Mouse (Mus musculus) hindbrain, embryonic 14.5 days (tissue): Measurements from ENCODE around the gene Klhl29. TPM values are rescaled to one million over a fixed set of nuclear protein-coding genes. Genes with fewer than 3 reads are reported as not detected.
A peak's percentile ranks its signal among the peaks of the same experiment; 100 is the strongest.

ENCODE experiments used
- ATAC-seq: fragments of 200-750 bp; cut with Nextera tagmentation; 2 replicates; pipeline ENCODE4 v1.8.0; 2017; ENCODE audit warnings: moderate number of reproducible peaks, mild to moderate bottlenecking, moderate TSS enrichment, moderate library complexity; ENCODE audit not compliant: low FRiP score
- DNase-seq: peaks from one replicate; pipeline ENCODE4 v3.0.0-alpha.2; 2015; ENCODE audit warnings: low spot score
- H3K27ac ChIP-seq: fragments of 300-500 bp; sonication (generic); 2 replicates; pipeline ENCODE4 v1.5.1; 2014; ENCODE audit warnings: mild to moderate bottlenecking, moderate library complexity
- H3K27me3 ChIP-seq: fragments of 300-500 bp; sonication (generic); 2 replicates; pipeline ENCODE4 v1.6.1; 2014; ENCODE audit warnings: mild to moderate bottlenecking, low read length, mixed read lengths; ENCODE audit not compliant: control insufficient read depth, insufficient read depth
- H3K36me3 ChIP-seq: fragments of 300-500 bp; sonication (generic); replicated peaks from 2 replicates; pipeline ENCODE4 v1.6.1; 2014; ENCODE audit not compliant: control insufficient read depth, insufficient read depth
- H3K4me1 ChIP-seq: fragments of 300-500 bp; sonication (generic); replicated peaks from 2 replicates; pipeline ENCODE4 v1.6.1; 2014; ENCODE audit warnings: antibody characterized with exemption, low read length, mixed read lengths; ENCODE audit not compliant: control insufficient read depth, insufficient read depth
- H3K4me2 ChIP-seq: fragments of 300-500 bp; sonication (generic); replicated peaks from 2 replicates; pipeline ENCODE4 v1.6.1; 2014; ENCODE audit warnings: mild to moderate bottlenecking, moderate library complexity
- H3K4me3 ChIP-seq: fragments of 300-500 bp; sonication (generic); replicated peaks from 2 replicates; pipeline ENCODE4 v1.5.1; 2014; ENCODE audit warnings: mild to moderate bottlenecking, low read length
- H3K9ac ChIP-seq: fragments of 300-500 bp; sonication (generic); 2 replicates; pipeline ENCODE4 v1.6.1; 2014
- H3K9me3 ChIP-seq: fragments of 300-500 bp; sonication (generic); 2 replicates; pipeline ENCODE4 v1.6.1; 2016; ENCODE audit warnings: low read length; ENCODE audit not compliant: control insufficient read depth
- WGBS: fragments of 180-500 bp; shearing (Covaris S2); extraction: QIAGEN DNeasy Blood & Tissue Kit; methylation state at CpG from one replicate; pipeline ENCODE4 v1.1.7; 2014; 5-methylcytosine and 5-hydroxymethylcytosine counted together
- polyA plus RNA-seq: library from polyadenylated mRNA; unstranded; fragments of >200 nt; fragmentation: Nextera tagmentation; extraction: Ambion mirVana; gene quantifications from 2 replicates; pipeline ENCODE4 v1.2.1, GENCODE M21; 2014

Gene Klhl29
- polyA plus RNA-seq, 1 experiment from 2014 or later, result 9.2 TPM

GRCm38 (mm10) chr12:5122972-5123371, 252.5 kb downstream of the Klhl29 start:
- H3K4me2 ChIP-seq, result no peak overlapping the region
- DNase-seq (no peak), ATAC-seq (no peak)
- H3K27ac ChIP-seq, result no peak overlapping the region
- H3K9me3 ChIP-seq, result no peaks in the 10 kb centered on the region
- no peaks in the 10 kb centered on the region for H3K27me3 ChIP-seq
- no peaks in the 10 kb centered on the region for H3K36me3 ChIP-seq
- peaks cover 8% of the 10 kb centered on the region; the same call in 1 of the 2 replicates for H3K4me1 ChIP-seq
- H3K9ac ChIP-seq, result no peak overlapping the region
- H3K4me3 ChIP-seq, result no peak overlapping the region
- WGBS, result 49% methylated on average over 8 of the region's 8 CpGs

- no peak for ATAC-seq
- no peak for DNase-seq
- Histone ChIP-seq H3K4me1 (peaks cover 8% of the 10 kb centered on the region; the same call in 1 of the 2 replicates), H3K9ac (no peak overlapping the region), H3K27me3 (no peaks in the 10 kb centered on the region), H3K9me3 (no peaks in the 10 kb centered on the region), H3K27ac (peak overlapping the region; percentile 33; the same call in 1 of the 2 replicates), H3K4me2 (peak overlapping the region; percentile 50), H3K4me3 (no peak overlapping the region), H3K36me3 (no peaks in the 10 kb centered on the region)
- WGBS, result 73% methylated on average over 6 of the region's 6 CpGs
Observed at GRCm38 (mm10) chr12:5120249-5120648, 255.2 kb downstream of the Klhl29 start.

GRCm38 (mm10) chr12:5119726-5120125, 255.8 kb downstream of the Klhl29 start:
- Histone ChIP-seq H3K9me3 (no peaks in the 10 kb centered on the region), H3K27ac (peak overlapping the region; percentile 33; the same call in 1 of the 2 replicates), H3K36me3 (no peaks in the 10 kb centered on the region), H3K4me3 (peak overlapping the region; percentile 19), H3K4me2 (peak overlapping the region; percentile 50), H3K9ac (peak overlapping the region; percentile 46), H3K4me1 (peaks cover 8% of the 10 kb centered on the region; the same call in 1 of the 2 replicates), H3K27me3 (no peaks in the 10 kb centered on the region)
- whole genome bisulfite sequencing, result 14% methylated on average over 15 of the region's 15 CpGs
- DNase-seq (peak; percentile 87), ATAC-seq (peak; percentile 85)

GRCm38 (mm10) chr12:5119286-5119685, 256.2 kb downstream of the Klhl29 start:
- WGBS, result 47% methylated on average over 9 of the region's 9 CpGs
- H3K9ac ChIP-seq, result peak overlapping the region; percentile 46
- peak overlapping the region; percentile 33 for H3K27ac ChIP-seq
- no peaks in the 10 kb centered on the region for H3K36me3 ChIP-seq
- H3K4me3 ChIP-seq, result peak overlapping the region; percentile 19
- H3K9me3 ChIP-seq, result no peaks in the 10 kb centered on the region
- no peaks in the 10 kb centered on the region for H3K27me3 ChIP-seq
- H3K4me2 ChIP-seq, result peak overlapping the region; percentile 50
- ATAC-seq (peak; percentile 11), DNase-seq (no peak)
- H3K4me1 ChIP-seq, result peaks cover 8% of the 10 kb centered on the region; the same call in 1 of the 2 replicates

- no peaks in the 10 kb centered on the region for H3K9me3 ChIP-seq
- H3K4me2 ChIP-seq, result no peak overlapping the region
- DNase-seq, result no peak
- peaks cover 3% of the 10 kb centered on the region; the same call in 1 of the 2 replicates for H3K4me1 ChIP-seq
- ATAC-seq, result no peak
- no peak overlapping the region for H3K9ac ChIP-seq
- H3K36me3 ChIP-seq, result no peaks in the 10 kb centered on the region
- H3K27ac ChIP-seq, result no peak overlapping the region
- 71% methylated on average over 5 of the region's 5 CpGs for WGBS
- H3K27me3 ChIP-seq, result no peaks in the 10 kb centered on the region
- H3K4me3 ChIP-seq, result no peak overlapping the region
Observed at GRCm38 (mm10) chr12:5116605-5117004, 258.9 kb downstream of the Klhl29 start.

GRCm38 (mm10) chr12:5114631-5115030, 260.9 kb downstream of the Klhl29 start:
- ATAC-seq (no peak), DNase-seq (no peak)
- H3K27me3 ChIP-seq, result no peaks in the 10 kb centered on the region
- no peaks in the 10 kb centered on the region for H3K36me3 ChIP-seq
- no peak overlapping the region for H3K9ac ChIP-seq
- H3K4me3 ChIP-seq, result no peak overlapping the region
- no peaks in the 10 kb centered on the region for H3K9me3 ChIP-seq
- H3K4me2 ChIP-seq, result no peak overlapping the region
- 0 out of 2 replicates have a peak, but pooled peaks cover 3% of the 10 kb centered on the region for H3K4me1 ChIP-seq
- no peak overlapping the region for H3K27ac ChIP-seq
- 76% methylated on average over 4 of the region's 4 CpGs for WGBS

GRCm38 (mm10) chr12:5111343-5111742, 264.1 kb downstream of the Klhl29 start:
- DNase-seq, result no peak
- Histone ChIP-seq H3K4me3 (no peak overlapping the region), H3K9ac (no peak overlapping the region), H3K36me3 (no peaks in the 10 kb centered on the region), H3K9me3 (no peaks in the 10 kb centered on the region), H3K27ac (no peak overlapping the region), H3K27me3 (no peaks in the 10 kb centered on the region), H3K4me2 (no peak overlapping the region), H3K4me1 (no peaks in the 10 kb centered on the region)
- ATAC-seq, result no peak
- 67% methylated on average over 3 of the region's 3 CpGs for WGBS

- no peak overlapping the region for H3K4me2 ChIP-seq
- peaks cover 5% of the 10 kb centered on the region; the same call in 1 of the 2 replicates for H3K36me3 ChIP-seq
- 56% methylated on average over 6 of the region's 6 CpGs for WGBS
- no peaks in the 10 kb centered on the region for H3K4me1 ChIP-seq
- DNase-seq (no peak), ATAC-seq (peak; percentile 47; the same call in 1 of the 2 replicates)
- H3K27ac ChIP-seq, result 0 out of 2 replicates have a peak overlapping the region, but pooled peaks have one; percentile 11
- H3K9ac ChIP-seq, result no peak overlapping the region
- no peaks in the 10 kb centered on the region for H3K9me3 ChIP-seq
- no peaks in the 10 kb centered on the region for H3K27me3 ChIP-seq
- H3K4me3 ChIP-seq, result no peak overlapping the region
Observed at GRCm38 (mm10) chr12:5108613-5109012, 266.9 kb downstream of the Klhl29 start.

GRCm38 (mm10) chr12:5107795-5108194, 267.7 kb downstream of the Klhl29 start:
- H3K4me3 ChIP-seq, result no peak overlapping the region
- no peak overlapping the region for H3K4me2 ChIP-seq
- 51% methylated on average over 2 of the region's 2 CpGs for WGBS
- H3K9ac ChIP-seq, result no peak overlapping the region
- H3K4me1 ChIP-seq, result no peaks in the 10 kb centered on the region
- DNase-seq (no peak), ATAC-seq (no peak)
- H3K27ac ChIP-seq, result peak overlapping the region; percentile 20; the same call in 1 of the 2 replicates
- H3K9me3 ChIP-seq, result no peaks in the 10 kb centered on the region
- H3K27me3 ChIP-seq, result no peaks in the 10 kb centered on the region
- peaks cover 5% of the 10 kb centered on the region; the same call in 1 of the 2 replicates for H3K36me3 ChIP-seq
